Mouse (Mus musculus): ENCODE results near the gene Ctdsp1.
A peak's percentile ranks its signal among the peaks of the same experiment; 100 is the strongest.

Ctdsp1 gene

DNA sequence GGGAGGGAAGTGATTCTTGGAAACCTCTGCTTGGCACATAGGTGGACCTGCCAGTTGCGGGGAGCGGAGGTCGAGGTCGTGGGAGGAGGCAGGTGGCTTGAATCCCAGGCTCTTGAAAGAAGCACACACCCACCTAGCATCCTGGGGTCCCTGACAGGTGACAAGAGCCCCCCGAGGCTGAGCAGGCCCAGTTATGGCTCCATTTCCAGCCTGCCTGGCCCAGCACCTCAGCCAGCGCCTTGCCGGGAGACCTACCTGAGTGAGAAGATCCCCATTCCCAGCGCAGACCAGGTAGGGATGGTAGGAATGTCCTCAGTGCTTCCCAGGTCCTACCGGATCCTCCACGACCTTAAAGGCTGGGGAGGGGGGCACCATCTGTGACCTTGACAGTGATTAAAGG, 15.7 kb upstream of the Ctdsp1 start:
- ATAC-seq (ENCODE audit: insufficient number of reproducible peaks, low FRiP score, low TSS enrichment), result no peak

DNA sequence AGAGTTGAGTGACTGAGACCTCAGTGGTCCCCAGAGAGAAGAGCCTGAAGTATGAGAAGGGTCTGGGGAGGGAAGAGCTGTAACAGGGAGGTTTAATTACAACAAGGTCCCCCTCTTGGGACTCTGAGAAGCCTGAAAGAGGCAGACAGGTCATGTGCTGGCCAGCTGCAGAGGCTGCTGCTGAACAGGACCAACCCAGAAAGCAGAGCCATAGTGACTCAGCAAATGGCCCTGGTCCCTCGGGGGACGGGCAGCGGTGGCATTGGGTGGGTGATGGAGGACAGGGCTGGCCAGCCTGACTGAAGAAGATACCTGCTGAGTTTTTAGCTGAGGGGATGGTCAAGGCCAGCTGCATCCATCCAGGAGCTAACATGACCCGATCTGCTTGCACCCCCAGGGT, 14.9 kb upstream of the Ctdsp1 start:
- no peak for ATAC-seq (ENCODE audit: insufficient number of reproducible peaks, low FRiP score, low TSS enrichment)

DNA sequence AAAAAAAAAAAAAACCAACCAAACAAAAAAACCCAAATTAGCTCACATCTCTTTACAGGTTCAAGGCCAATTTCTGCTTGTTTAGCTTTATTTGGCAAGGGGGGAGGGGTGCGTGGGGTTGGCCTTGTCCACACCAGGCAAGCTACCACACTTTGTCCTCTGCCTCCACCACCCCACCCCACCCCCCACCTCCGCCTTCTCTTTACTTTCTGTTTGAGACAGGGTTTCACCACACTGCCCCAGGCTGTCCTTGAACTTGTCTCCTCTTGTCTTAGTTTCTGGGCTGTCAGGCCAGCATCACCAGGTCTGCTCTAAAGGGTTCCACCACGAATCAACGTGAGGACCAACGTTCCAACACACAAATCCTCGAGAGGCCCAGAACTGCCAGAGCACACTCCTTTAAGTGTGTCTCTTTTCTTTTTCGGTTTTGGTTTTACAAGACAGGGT, 12.2 kb upstream of the Ctdsp1 start:
- ATAC-seq (ENCODE audit: insufficient number of reproducible peaks, low FRiP score, low TSS enrichment), result no peak

- no peak for ATAC-seq (ENCODE audit: insufficient number of reproducible peaks, low FRiP score, low TSS enrichment)
Observed at GRCm38 (mm10) chr1:74380484-74380883, 10.8 kb upstream of the Ctdsp1 start.

DNA sequence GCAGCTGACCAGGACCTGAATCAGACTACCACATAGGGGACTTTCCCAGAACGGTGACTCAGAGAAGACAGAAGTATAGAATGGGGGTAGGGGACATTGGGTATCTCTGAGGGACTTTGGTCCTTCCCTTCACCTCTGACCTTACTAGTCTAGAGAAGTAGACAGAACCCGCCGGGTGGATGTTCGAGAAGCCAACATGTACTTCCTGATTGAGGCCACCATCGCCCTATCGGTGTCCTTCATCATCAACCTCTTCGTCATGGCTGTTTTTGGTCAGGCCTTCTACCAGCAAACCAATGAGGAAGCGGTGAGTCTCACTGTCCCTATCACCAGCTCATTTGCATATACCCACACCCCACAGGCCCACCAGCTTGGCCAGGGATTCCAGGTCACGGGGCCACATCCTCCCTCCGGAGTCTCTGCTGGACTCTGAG, 9.7 kb upstream of the Ctdsp1 start:
- ATAC-seq (ENCODE audit: insufficient number of reproducible peaks, low FRiP score, low TSS enrichment), result no peak

- no peak for ATAC-seq (ENCODE audit: insufficient number of reproducible peaks, low FRiP score, low TSS enrichment)
Observed at GRCm38 (mm10) chr1:74383385-74383784, 7.9 kb upstream of the Ctdsp1 start.

- ATAC-seq (ENCODE audit: insufficient number of reproducible peaks, low FRiP score, low TSS enrichment), result no peak
Observed at GRCm38 (mm10) chr1:74384525-74384924, 6.8 kb upstream of the Ctdsp1 start.

DNA sequence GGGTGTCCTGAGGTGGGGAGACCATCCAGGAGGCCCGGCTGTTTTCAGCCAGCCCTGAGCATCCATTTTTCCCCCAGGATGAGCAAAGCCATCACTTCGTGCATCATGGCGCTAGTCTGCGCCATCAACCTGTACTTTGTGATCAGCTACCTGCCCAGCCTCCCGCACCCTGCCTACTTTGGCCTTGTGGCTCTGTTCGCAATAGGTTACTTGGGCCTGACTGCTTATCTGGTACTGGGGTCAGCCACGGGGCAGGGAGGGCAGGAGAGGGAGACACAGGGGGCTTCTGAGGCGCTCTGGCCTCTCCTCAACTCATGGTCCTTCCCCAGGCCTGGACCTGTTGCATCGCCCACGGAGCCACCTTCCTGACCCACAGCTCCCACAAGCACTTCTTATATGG, 6.2 kb upstream of the Ctdsp1 start:
- ATAC-seq (ENCODE audit: insufficient number of reproducible peaks, low FRiP score, low TSS enrichment), result no peak

DNA sequence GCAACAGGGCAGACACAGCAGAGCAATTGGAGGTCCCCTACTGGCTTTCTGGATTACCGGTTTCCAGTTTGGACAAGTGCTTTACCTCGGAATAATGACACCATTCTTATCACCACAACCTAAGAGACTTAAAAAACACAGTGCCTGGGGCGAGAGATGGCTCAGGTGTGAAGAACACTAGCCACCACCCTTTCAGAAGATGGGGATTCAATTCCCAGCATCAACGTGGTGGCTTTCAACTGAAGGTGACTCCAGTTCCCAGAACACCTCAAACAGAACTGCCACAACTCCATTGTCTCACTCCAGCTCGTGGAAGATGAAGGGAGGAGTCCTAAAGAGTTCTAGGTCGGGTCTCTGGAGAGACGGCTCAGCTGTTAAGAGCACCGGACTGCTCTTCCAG, 5.8 kb upstream of the Ctdsp1 start:
- no peak for ATAC-seq (ENCODE audit: insufficient number of reproducible peaks, low FRiP score, low TSS enrichment)

DNA sequence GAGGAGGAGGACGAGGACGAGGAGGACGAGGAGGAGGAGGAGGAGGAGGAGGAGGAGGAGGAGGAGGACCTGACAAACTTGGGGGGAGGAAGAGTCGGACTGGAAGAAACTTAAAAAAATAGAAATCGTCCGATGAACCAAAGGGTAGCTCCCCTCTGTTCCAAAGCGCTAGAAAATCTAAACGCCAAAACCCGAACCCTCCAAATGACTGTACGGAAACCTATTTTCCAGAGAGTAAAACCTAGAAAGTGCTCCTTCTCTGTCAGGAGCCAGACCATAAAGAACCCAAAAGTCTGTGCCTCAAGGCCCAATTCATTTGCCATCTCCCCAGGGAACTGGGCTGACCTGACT, 5.0 kb upstream of the Ctdsp1 start:
- ATAC-seq (ENCODE audit: insufficient number of reproducible peaks, low FRiP score, low TSS enrichment), result no peak

DNA sequence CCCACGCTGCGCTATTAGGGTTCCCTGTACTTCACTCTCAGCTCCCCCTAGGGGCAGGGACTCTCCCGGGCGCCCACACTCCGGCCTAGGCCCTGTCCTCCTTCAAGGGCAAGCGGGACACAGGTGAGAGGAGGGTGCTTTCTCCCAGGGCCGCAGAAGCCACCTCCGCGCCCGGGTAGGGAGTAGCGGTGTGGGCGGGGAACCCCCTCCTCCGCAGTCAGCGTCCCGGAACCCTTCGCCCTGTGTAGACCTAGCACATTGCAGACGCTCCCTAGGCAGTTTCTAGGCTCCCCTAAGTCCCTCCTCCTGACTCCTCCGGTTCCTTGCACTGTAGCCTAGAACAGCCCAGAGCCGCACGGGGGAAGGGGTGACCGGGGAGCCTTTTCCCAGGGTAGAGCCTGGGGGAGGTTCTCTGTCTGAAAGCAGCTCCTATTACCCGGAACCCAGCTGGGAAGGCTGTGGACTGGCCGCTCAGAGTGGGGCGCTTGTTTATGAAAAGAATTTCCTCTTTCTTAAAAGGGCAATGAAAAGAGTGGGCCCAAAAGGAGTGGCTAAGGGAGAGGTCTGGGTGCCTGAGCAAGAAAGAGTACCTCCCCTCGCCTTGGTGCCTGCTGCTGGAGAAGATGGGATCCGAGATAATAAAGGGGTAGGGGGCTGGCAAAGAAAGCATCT, 4.5 kb upstream of the Ctdsp1 start:
- peak; percentile 85 for ATAC-seq (ENCODE audit: insufficient number of reproducible peaks, low FRiP score, low TSS enrichment)

DNA sequence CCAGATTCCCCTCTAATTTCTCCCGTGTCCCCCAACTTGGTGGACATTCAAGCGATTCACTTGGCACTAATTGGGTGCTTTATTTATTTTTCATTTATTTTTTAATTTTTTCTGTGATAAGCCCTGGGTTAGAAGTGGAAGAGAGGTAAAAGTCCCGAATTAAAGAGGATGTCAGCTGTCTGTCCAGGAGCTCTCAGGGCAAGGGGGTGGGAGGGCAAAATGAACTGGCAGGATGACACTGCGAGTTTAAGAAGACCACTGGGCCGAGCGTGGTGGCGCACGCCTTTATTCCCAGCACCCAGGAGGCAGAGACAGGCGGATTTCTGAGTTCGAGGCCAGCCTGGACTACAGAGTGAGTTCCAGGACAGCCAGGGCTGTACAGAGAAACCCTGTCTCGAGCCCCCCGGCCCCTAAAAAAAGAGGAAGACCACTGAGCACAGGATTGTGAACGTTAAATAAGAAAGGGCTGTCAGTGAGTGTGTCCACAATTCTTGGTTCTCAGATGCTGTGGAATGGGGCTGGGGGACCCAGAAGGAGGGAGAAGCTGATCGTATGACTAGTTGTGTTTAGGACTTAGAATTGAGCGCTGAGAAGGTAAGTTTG, 3.8 kb upstream of the Ctdsp1 start:
- ATAC-seq (ENCODE audit: insufficient number of reproducible peaks, low FRiP score, low TSS enrichment), result no peak

DNA sequence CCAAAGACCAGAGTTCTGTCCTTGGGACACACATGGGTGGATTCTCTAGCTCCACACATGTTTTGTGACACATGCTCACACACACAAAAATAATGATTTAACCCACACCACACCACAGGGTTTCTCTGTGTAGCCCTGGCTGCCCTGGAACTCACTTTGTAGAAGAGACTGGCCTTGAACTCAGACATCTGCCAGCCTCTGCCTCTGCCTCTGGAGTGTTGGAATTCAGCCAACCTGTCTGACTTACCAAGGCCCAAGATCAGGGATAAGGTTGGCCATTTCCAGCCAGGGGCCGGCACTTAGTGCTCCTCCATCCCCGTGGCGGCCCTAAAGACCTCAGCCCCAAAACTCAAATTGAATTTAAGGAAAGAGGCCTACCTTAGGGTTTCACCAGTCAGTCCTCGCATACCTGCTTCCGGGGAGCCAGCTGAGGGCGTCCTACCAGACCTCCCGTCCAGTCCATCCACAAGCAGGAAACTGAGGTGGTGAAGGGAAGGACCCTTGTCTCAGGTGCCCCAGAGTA, 2.9 kb upstream of the Ctdsp1 start:
- no peak for ATAC-seq (ENCODE audit: insufficient number of reproducible peaks, low FRiP score, low TSS enrichment)

- ATAC-seq (ENCODE audit: insufficient number of reproducible peaks, low FRiP score, low TSS enrichment), result no peak
Observed at GRCm38 (mm10) chr1:74389831-74390286, 1.4 kb upstream of the Ctdsp1 start.

- no peak for ATAC-seq (ENCODE audit: insufficient number of reproducible peaks, low FRiP score, low TSS enrichment)
Observed at GRCm38 (mm10) chr1:74390287-74390906, 912 bp upstream of the Ctdsp1 start.

GRCm38 (mm10) chr1:74391844-74392441, 634 bp downstream of the Ctdsp1 start:
- no peak for ATAC-seq (ENCODE audit: insufficient number of reproducible peaks, low FRiP score, low TSS enrichment)

GRCm38 (mm10) chr1:74392446-74392994, 1.2 kb downstream of the Ctdsp1 start:
- ATAC-seq (ENCODE audit: insufficient number of reproducible peaks, low FRiP score, low TSS enrichment), result no peak

- ATAC-seq (ENCODE audit: insufficient number of reproducible peaks, low FRiP score, low TSS enrichment), result no peak
Observed at GRCm38 (mm10) chr1:74393010-74393409, 1.7 kb downstream of the Ctdsp1 start.

DNA sequence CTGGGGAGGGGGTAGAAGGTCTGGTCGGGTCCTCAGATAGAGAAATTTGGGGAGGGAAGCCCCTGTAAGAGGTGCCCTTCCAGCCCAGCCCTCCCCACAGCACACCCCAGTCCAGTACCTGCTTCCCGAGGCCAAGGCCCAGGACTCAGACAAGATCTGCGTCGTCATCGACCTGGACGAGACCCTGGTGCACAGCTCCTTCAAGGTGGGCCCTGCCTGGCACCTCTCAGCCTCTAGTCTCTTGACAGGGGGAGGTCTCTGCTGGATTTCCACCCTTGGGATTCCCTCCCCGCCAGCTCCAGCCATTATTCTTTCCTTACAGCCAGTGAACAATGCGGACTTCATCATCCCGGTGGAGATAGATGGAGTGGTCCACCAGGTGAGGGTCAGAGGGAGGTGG, 2.4 kb downstream of the Ctdsp1 start:
- ATAC-seq (ENCODE audit: insufficient number of reproducible peaks, low FRiP score, low TSS enrichment), result no peak

DNA sequence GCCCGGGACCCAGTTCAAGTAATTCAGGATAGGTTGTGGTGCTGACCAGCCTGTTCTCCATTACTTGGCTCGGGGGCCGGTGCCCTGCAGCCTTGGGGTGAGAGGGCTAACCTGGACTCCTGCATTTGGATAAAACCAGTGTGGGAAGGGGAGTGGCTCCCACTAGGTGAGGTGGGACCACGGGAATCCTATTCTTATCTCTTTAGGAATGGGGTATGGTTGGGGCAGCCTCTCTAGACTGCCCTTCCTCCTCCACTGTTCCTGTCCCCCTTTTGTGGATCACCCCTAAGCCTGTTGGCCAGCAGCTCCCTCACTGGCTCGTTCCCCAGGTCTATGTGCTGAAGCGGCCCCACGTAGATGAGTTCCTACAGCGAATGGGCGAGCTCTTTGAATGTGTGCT, 3.0 kb downstream of the Ctdsp1 start:
- no peak for ATAC-seq (ENCODE audit: insufficient number of reproducible peaks, low FRiP score, low TSS enrichment)

DNA sequence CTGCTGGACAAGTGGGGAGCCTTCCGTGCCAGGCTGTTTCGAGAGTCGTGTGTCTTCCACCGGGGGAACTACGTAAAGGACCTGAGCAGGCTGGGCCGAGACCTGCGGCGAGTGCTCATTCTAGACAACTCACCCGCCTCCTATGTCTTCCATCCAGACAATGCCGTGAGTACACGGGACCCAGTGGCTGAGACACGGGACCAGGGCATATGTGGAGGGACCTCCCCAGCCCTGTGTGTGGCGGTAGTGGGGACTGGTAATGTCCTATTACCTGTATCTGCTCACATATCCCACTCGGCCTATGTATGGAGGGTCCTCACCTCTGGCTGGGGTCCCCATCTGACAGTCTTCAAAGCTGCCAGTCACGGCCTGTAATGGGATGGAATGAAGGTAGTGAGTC, 3.5 kb downstream of the Ctdsp1 start:
- ATAC-seq (ENCODE audit: insufficient number of reproducible peaks, low FRiP score, low TSS enrichment), result no peak
